Comparison of ENCODE assay signal across 14 mouse cellular contexts in the genomic region with DNA sequence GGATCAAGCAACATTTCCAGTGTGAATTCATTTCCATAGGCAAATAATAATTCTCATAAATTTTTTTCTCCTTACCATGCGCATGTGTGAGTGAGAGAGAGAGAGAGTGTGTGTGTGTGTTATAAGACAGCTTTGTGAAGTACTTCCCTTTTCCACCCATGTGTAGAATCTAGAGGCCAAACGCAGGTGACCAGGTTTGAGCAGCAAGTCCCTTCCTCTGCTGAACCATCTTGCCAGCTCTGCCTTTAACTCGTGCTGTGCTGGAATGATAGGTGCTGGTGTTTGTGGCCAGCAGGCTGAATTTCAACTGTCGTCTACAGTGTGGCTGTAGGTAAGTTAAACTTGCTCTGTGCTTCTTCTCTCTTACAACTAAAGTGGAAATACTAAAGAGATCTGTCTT.
"Had no signal": no experiment of that assay in that cellular context is flagged by ENCODE, and none has a peak within 500 bp of the region (broad histone marks: within the 10 kb centered on the region; RNA-seq: fewer than 3 reads in every experiment).

No protein-coding gene starts in this region.

- H3K27me3 ChIP-seq: liver, embryonic 13.5 days had no signal

- DNase-seq: kidney, postnatal 25 days; layer of hippocampus, adult 9-11 months; liver, embryonic 13.5 days; lung, adult 2 months; lung, postnatal 14 days; lung, postnatal 4 days; midbrain, embryonic 14.5 days; retina, postnatal 1 day; right cerebral cortex, postnatal 25 days; thymus, adult 2 months; thymus, postnatal 25 days had no signal

- H3K4me3 ChIP-seq: layer of hippocampus, adult 2 months; liver, embryonic 13.5 days had no signal

- H3K36me3 ChIP-seq: liver, embryonic 13.5 days had no signal

- H3K27ac ChIP-seq: kidney, postnatal 0 days; layer of hippocampus, adult 2 months; liver, embryonic 13.5 days; stomach, postnatal 0 days had no signal

- H3K4me1 ChIP-seq: liver, embryonic 13.5 days had no signal
